Mouse (Mus musculus) telencephalon, adult 2 months (tissue): ENCODE measurements at regions not wholly inside any gene's neighbourhood (a gene's known extent, or its start where the extent isn't known, plus 50 kb on each side); places are given as distances from the start of the nearest gene placed in this dataset.

Experiments used
- DNase-seq: peaks from one replicate; pipeline ENCODE4 v3.0.0-alpha.2; 2011; ENCODE audit warnings: low read depth, low spot score

DNA sequence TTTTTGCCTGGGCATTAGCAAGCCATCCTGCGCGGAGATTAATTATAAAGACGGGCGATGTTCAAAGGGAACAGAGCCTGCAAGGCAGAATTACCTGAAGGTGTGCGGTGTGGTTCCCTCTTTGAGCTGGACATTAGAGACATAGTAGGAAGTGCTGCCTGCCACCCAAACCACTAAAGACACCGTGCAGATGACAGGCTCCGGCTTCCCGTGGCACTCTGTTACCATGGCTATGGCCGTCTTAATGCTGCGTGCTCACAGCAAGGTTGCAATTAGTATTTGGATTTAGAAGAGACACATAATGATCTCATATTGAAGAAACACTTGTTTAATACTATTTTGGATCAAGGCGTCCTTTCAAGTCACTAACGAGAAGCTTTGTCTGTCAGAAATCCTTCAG lies 95.0 kb upstream of the Sox5 start:
- no peak for DNase-seq

DNA sequence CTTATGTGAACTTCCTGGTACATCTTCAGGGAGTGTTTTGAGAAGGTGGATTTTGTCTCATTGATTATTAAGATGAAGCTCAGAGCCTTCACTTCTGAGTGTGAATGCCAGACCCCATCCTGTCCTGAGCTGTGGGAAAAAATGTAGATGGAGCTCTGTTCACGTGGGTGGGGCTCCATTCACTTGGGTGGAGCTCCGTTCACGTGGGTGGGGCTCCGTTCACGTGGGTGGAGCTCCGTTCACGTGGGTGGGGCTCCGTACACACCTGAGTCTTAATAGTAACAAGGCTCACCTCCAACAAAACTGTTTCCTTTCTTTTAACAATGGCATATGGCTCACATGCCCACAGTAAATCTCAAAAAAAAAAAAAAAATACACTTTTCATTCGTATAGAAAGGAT lies 94.1 kb upstream of the Sox5 start:
- no peak for DNase-seq

DNA sequence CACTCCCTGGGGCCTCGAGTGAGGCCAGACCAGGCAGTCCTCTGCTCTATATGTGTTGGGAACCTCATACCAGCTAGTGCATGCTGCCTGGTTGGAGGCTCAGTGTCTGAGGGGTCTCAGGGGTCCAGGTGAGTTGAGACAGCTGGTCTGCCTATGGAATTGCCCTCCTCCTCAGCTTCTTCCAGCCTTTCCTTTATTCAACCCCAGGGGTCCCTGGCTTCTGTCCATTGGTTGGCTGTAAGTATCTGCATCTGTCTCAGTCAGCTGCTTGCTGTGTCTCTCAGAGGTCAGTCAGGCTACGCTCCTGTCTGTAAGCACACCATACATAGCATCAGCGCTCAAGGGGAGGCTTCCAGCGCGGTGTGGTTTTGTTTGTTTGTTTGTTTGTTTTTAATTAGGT lies 92.5 kb upstream of the Sox5 start:
- DNase-seq: no peak

DNA sequence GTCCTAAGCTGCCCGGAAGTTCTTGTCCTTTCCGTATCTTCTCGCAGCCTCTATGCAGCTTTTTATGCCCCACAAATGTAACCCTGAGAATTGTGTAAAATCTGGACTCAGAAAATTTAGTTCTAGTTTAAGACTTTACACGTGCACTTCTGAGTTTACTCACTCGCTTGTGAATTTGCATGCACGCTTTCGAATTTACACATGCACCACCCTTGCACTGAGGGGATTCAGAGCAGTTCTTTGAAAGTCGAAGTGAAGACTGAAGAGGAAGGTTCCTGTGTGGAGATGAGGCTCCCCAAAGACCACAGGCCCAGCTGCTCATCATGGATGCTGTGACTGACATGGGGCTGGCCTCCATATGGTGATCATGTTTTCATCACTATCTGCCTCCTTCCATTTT lies 89.2 kb upstream of the Sox5 start:
- DNase-seq: no peak

DNA sequence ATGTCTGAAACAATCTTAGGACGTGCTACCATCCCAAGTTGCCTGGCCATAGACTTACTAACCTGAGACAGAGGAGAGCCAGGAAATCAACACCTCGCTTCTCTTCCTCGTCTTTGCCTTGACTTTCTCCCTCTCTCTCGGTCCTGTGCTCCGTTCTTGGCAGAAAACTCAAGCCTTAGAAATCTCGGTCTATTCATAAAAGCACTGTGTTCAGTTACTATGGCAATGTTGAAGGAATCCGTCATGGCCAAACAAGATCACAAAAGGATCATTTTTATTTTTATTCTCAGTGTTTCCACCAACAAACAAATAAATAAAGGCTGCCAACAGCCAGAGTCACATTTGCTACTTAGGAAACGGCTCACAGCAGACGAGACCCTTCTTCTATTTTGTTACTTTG lies 85.6 kb upstream of the Sox5 start:
- DNase-seq: no peak

DNA sequence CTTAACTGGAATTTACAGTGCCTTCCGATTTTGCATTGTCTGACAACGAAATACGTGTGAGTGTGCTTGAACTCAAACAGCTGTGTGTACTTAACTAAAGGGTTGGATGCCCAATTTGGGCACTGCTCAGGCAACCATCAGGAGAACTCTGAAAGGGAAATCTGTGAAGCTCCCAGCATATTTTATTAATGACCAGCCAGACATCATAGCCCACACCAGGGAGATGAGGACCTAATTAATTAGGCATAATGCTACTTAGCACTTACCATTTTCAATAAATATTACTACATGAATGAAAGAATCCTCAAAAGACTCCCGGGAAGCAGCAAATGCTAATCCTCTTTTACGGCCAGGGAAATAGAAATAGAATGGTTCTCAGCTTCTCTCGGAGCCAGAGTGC lies 82.2 kb upstream of the Sox5 start:
- DNase-seq: no peak

GRCm38 (mm10) chr6:144863430-144863994 lies 81.7 kb upstream of the Sox5 start:
- no peak for DNase-seq

DNA sequence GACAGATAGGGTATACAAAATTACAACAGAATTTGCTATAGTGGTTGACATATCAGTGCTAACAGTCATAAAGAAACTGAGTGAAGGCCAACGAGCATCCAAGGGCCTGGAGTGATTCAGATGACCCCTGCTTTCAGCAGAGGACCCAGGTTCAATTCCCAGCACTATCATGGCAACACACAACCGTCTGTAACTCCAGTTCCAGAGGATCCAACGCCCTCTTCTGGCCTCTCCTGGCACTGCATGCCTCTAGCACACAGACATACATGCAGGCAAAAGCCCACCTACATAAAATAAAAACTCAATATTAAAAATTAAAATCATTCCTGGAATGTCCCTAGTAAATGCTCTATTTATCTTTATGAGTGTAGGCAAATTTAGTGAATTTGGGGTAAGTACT lies 59.7 kb upstream of the Sox5 start:
- DNase-seq: no peak

DNA sequence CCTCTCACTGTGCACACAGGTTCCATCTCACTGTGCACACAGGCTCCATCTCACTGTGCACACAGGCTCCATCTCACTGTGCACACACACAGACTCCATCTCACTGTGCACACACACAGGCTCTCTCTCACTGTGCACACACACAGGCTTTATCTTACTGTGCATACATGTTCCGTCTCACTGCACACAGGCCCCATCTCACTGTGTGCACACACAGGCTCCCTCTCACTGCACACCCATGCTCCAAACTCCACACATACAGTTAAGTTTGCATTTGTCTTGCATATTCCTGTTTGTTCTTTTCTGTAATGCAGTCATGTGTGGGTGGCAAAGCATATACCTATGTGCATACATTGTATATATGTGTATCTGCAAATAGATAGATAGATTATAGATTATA lies 57.6 kb upstream of the Sox5 start:
- DNase-seq: no peak

GRCm38 (mm10) chr6:144834323-144835183 lies 52.8 kb upstream of the Sox5 start:
- DNase-seq: no peak
